Comparison of ENCODE assay signal across 8 mouse cellular contexts in the genomic region with DNA sequence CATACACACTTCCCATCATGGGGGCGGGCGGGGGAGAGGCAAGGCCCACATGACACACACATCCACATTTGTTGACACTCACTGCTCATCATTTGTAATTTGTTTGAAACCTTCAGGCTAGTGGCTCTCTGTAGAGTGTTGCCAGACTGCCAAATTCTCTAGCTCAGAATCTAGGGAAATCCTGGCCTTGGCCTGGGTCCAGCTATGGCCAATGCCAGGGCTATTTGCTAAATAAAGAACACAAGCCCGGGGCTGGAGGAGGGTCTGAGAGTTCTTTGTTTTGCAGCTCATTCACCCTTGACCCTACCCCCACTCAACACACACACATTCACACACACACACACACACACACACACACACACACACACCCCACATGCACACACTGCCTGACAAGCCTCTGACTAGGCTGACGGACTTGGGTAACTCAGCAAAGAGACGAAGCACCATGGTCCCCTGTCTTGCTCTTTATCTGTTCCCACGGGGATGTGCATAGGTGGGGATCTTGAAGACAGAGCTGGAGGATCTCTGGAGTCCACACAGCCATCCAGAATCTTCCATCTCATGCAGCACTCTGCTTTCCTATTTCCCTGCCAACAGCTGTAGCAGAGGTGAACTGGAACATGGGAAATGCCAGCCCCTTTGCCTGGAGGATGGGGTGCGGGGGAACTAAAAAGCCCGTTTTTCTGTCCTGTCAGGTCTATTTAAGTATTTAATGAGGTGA.
DNase-seq lines count a peak whose midpoint lies in the region; ATAC-seq and TF ChIP-seq lines count a peak whose summit lies in the region.

No protein-coding gene starts in this region.

- H3K4me1 ChIP-seq in embryonic facial prominence, embryonic 11.5 days (ENCODE audit: control insufficient read depth, insufficient read depth, low read length): no peaks in the 10 kb centered on the region; the same call in 1 of the 2 replicates
- H3K4me1 ChIP-seq in kidney, postnatal 0 days (replicated peaks; ENCODE audit: insufficient read depth, low read length): no peaks in the 10 kb centered on the region
- H3K4me1 ChIP-seq in liver, embryonic 13.5 days (replicated peaks): peaks cover 13% of the 10 kb centered on the region; the same call in 1 of the 2 replicates

- peak; percentile 78 for DNase-seq in layer of hippocampus, adult 11-12 months (ENCODE audit: low spot score)
- no peak for DNase-seq in layer of hippocampus, adult 9-10 months (ENCODE audit: low spot score)
- DNase-seq in embryonic facial prominence, embryonic 11.5 days (ENCODE audit: low spot score): no peak
- DNase-seq in heart, adult 18-20 months: peak; percentile 81
- DNase-seq in kidney, postnatal 0 days (ENCODE audit: low spot score): no peak
- no peak for DNase-seq in liver, embryonic 13.5 days
- DNase-seq in retina, postnatal 1 day: peak; percentile 92

- H3K27ac ChIP-seq in embryonic facial prominence, embryonic 11.5 days (replicated peaks; ENCODE audit: low read depth, low read length): no peak overlapping the region
- no peak overlapping the region for H3K27ac ChIP-seq in kidney, postnatal 0 days
- H3K27ac ChIP-seq in liver, embryonic 13.5 days: no peak overlapping the region

- no peaks in the 10 kb centered on the region for H3K9me3 ChIP-seq in embryonic facial prominence, embryonic 11.5 days (replicated peaks; ENCODE audit: control insufficient read depth, low read length)
- H3K9me3 ChIP-seq in kidney, postnatal 0 days (replicated peaks; ENCODE audit: low read length): no peaks in the 10 kb centered on the region
- no peaks in the 10 kb centered on the region for H3K9me3 ChIP-seq in liver, embryonic 13.5 days (replicated peaks)

- no peak for TF ChIP-seq CTCF in kidney, postnatal 0 days (IDR thresholded peaks at IDR 0.05; ENCODE audit: low read depth)

- ATAC-seq in embryonic facial prominence, embryonic 11.5 days (replicated peaks; ENCODE audit: insufficient number of reproducible peaks, low FRiP score, low TSS enrichment, low read depth): peak; percentile 34; the same call in 1 of the 2 replicates
- ATAC-seq in kidney, postnatal 0 days (replicated peaks; ENCODE audit: low FRiP score, low read depth): 0 out of 2 replicates have a peak, but pooled peaks have one; percentile 10
- ATAC-seq in liver, embryonic 13.5 days (ENCODE audit: low read depth): 0 out of 2 replicates have a peak, but pooled peaks have one; percentile 43
- ATAC-seq in CD4-positive, CD25-positive, alpha-beta regulatory T cell, adult 4 months: no peak

- WGBS in embryonic facial prominence, embryonic 11.5 days: 52% methylated on average over 8 of the region's 8 CpGs
- WGBS in kidney, postnatal 0 days: 42% methylated on average over 8 of the region's 8 CpGs
- 62% methylated on average over 8 of the region's 8 CpGs for WGBS in liver, embryonic 13.5 days (ENCODE audit: insufficient replicate concordance)

- H3K27me3 ChIP-seq in embryonic facial prominence, embryonic 11.5 days (ENCODE audit: control insufficient read depth, insufficient read depth, low read length): no peaks in the 10 kb centered on the region
- no peaks in the 10 kb centered on the region for H3K27me3 ChIP-seq in kidney, postnatal 0 days (ENCODE audit: insufficient read depth, low read length)
- no peaks in the 10 kb centered on the region for H3K27me3 ChIP-seq in liver, embryonic 13.5 days

- H3K4me2 ChIP-seq in embryonic facial prominence, embryonic 11.5 days (ENCODE audit: low read depth, low read length): no peak overlapping the region
- H3K4me2 ChIP-seq in kidney, postnatal 0 days (ENCODE audit: low read length): no peak overlapping the region
- no peak overlapping the region for H3K4me2 ChIP-seq in liver, embryonic 13.5 days

- no peaks in the 10 kb centered on the region for H3K36me3 ChIP-seq in embryonic facial prominence, embryonic 11.5 days (replicated peaks; ENCODE audit: control insufficient read depth, insufficient read depth, low read depth, low read length)
- H3K36me3 ChIP-seq in kidney, postnatal 0 days (ENCODE audit: insufficient read depth, low read length): no peaks in the 10 kb centered on the region
- H3K36me3 ChIP-seq in liver, embryonic 13.5 days: no peaks in the 10 kb centered on the region

- H3K4me3 ChIP-seq in embryonic facial prominence, embryonic 11.5 days (ENCODE audit: low read depth, low read length): no peak overlapping the region
- no peak overlapping the region for H3K4me3 ChIP-seq in kidney, postnatal 0 days (replicated peaks; ENCODE audit: low read depth, low read length)
- H3K4me3 ChIP-seq in liver, embryonic 13.5 days (replicated peaks): no peak overlapping the region

- H3K9ac ChIP-seq in embryonic facial prominence, embryonic 11.5 days (replicated peaks; ENCODE audit: low read length): no peak overlapping the region
- H3K9ac ChIP-seq in kidney, postnatal 0 days (ENCODE audit: low read depth, low read length): no peak overlapping the region
- no peak overlapping the region for H3K9ac ChIP-seq in liver, embryonic 13.5 days

Comparison
In these comparisons a context has a peak if more than half of its experiments do, and no peak if none do; other contexts are left out.
1. DNase-seq: peak in layer of hippocampus, adult 11-12 months (single experiment), heart, adult 18-20 months (2 of 2) and retina, postnatal 1 day (single experiment); none in layer of hippocampus, adult 9-10 months (single experiment), embryonic facial prominence, embryonic 11.5 days (single experiment), kidney, postnatal 0 days (single experiment) and liver, embryonic 13.5 days (single experiment).